Mouse (Mus musculus) adrenal gland, postnatal 36 days (tissue): ENCODE data around the gene Dlgap4. TPM values are rescaled to one million over a fixed set of nuclear protein-coding genes. Genes with fewer than 3 reads are reported as not detected.

Experiments used
- DNase-seq, 2 experiments: peaks; one replicate each; pipeline ENCODE4 v3.0.0; 2021; ENCODE audit warnings: mixed read lengths in 1 of 2
- total RNA-seq, 2 experiments: library from RNA; stranded (reverse); gene quantifications; 2 replicates each; pipeline ENCODE4 v1.2.3; 2021

The Dlgap4 gene
- total RNA-seq, 2 experiments from 2014 or later: 45.4 to 47.3 TPM

- no peak for DNase-seq
Observed at GRCm38 (mm10) chr2:156741998-156742397, 128.5 kb downstream of the Dlgap4 start.

DNA sequence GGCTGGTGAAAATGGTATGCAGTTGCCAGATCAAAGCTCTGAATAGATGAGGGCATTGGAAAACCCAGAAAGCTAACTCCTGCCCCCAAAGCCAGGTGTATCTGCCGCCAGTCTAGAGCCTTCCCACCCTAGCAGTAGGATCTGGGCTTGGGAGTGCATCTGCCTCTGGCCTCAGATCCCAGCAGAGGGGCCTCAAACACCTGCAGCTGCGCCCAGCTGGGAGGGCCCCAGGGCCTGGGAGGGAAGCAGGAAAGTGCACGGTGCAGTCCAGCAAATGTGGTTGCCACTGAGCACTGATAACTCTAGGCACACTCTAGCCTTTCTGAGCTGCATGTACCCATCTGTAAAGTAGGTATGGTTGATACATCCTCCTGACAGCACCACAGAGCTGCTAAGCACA lies 129.7 kb downstream of the Dlgap4 start:
- no peak for DNase-seq

- DNase-seq: no peak
Observed at GRCm38 (mm10) chr2:156744414-156744813, 130.9 kb downstream of the Dlgap4 start.

GRCm38 (mm10) chr2:156747315-156747714 lies 133.8 kb downstream of the Dlgap4 start:
- peak in 1 of 2 experiments; percentile 53 for DNase-seq

DNA sequence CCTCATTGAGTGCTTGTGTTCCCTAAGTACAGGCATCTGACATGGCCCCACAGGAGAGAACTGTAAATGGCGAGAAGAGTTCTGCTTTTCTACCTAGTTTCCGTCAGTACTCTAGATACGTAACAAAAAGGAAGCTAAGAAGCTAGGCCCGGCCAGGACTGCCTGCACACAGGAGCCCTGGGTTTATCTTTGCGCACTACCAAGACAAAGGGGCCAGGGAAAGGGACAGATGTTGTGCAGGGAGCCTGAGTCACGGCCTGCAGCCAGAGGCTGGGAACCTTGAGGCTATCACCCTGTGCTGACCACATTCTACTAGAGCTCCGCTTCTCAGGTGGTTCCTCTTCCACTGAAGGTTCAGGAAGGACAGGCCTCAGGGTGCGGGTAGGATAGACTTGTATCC lies 136.2 kb downstream of the Dlgap4 start:
- no peak for DNase-seq

DNA sequence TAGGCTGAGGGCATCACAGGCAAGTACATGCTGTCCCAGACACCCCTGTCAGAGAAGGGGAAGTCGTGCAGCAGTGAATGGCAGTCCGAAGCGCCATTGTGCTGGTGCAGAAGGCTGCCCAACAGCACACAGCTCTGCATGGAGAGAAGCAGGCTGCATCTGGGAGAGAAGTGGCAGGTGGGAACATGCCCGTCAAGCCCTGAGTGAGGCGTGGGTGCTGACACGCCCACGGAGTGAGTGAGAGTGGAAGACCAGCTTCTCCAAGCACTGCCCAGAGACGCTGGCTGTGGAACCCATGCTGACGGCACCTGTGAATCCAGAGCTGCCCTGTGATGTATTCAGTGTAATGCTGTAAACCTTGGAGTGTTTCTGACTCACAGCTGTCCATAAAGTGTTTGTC lies 143.4 kb downstream of the Dlgap4 start:
- DNase-seq: no peak

DNA sequence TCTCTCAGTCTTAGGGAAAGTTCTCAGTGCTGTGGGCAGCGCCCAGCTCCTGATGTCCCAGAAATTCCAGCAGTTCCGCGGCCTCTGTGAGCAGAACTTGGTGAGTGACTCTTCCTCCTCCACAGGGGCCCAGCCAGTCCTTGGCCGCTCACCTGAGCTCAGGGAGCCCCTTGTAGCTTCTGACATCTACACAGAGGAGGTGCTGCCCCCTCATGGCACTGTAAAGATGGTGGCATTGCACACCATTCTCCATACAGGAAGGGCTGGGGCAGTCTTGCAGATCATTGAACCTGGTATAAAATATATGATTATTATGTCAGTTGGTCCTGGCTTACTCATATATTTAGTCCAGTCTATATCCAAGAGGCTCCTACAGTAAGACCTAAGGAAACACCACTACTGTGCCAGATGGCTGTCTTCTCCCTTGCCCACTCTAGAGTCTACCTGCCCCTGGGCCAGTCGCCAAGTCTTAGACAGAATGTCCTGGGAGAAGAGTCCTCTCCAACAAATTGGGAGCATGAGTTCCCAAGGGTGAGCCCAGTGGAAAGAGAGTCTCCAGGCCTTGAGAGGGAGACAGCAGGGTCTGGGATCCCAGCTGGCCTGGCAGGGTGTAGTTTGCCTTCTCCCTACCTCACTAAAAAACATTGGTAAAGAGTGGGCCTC lies 147.5 kb downstream of the Dlgap4 start:
- no peak for DNase-seq

DNA sequence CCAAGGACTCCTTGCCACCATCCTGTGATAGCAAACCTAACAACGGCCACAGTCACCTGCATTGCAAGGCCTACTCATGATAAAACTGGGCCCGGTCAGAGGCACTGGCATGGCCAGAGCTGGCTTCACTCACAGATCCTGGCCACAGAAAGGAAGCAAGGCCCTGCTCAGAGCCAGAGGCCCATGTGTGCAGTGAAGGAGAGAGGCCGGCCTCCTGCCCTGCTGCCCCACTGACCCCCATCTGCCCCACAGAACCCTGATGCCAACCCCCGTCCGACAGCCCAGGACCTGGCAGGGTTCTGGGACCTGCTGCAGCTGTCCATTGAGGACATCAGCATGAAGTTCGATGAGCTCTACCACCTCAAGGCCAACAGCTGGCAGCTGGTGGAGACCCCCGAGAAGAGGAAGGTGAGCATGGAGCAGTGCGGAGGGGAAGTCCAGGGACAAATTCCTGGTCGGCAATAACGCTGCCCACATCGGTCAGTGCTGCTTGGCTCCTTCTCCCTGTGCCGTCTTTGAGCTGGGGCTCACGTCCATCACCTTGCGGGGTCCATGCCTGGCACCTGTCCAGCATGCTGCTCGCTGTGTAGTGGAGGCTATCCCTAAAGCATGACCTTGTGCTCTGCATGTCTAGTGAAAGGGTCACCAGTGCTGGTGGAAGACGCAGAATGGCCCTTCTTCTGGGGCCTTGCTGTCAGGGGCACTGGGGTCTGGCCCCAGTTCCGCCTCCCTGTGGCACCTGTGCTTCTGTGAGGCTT lies 148.2 kb downstream of the Dlgap4 start:
- DNase-seq: no peak

- peak; percentile 49 to 55 for DNase-seq
Observed at GRCm38 (mm10) chr2:156762499-156762898, 149.0 kb downstream of the Dlgap4 start.

GRCm38 (mm10) chr2:156763101-156763500 lies 149.6 kb downstream of the Dlgap4 start:
- peak; percentile 84 to 85 for DNase-seq

GRCm38 (mm10) chr2:156764022-156764421 lies 150.5 kb downstream of the Dlgap4 start:
- no peak for DNase-seq

DNA sequence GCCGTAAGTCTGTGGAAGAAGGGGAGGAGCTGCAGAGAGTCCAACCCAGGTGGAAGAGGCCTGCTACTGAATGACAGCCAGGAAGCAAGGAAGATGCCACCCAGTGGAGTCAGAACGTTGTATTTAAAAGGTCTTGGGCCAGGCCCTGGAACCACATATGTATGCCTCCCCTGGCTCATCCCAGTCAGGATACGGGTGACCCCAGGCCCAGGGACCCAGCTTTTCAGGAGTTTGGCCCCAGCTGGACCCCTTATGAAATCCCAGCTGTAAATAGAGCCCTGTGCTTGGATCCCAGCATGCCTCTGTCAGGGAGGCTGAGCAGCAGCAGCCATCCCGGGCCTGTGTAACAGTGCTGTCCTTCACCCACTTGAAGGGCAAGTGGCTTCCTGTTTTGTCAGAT lies 151.2 kb downstream of the Dlgap4 start:
- no peak for DNase-seq

DNA sequence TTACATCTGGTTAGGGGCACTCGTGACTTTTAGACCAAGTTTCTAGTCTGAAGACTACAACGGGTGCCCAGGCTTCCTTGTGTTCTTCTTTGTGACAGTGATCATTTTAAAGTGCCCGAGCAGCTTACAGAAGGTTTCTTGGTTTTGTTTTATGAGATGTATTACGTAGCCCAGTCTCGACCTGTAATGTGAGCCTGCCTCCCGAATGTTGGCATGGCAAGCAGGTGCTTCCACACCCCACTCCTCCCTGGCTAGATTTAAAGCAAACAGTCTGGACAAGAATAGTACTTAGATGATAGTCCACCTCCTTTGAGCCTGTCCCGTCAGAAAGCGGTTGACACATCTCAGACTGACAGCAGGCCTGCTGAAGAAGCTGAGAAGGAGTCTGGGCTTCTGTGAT lies 152.1 kb downstream of the Dlgap4 start:
- no peak for DNase-seq

- no peak for DNase-seq
Observed at GRCm38 (mm10) chr2:156766227-156767019, 152.9 kb downstream of the Dlgap4 start.

DNA sequence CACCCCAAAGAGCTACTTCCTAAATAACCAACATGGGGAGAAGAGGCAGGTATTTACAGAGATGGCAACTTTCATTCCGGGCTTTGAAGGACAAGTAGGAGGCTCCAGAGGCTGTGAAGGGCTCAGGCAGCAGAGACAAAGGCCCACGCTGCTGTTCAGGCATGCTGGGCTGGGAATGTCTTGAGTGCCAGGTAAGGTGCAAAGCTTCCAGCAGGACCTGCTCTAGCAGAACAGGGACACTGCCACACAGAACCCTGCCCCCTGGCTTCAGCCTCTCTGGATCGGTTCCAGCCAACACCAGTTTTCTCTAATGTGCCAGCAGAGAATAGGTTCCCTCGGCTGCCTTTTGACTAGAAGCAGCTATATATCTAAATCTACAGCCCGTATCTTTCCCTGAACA lies 153.6 kb downstream of the Dlgap4 start:
- DNase-seq: no peak

DNA sequence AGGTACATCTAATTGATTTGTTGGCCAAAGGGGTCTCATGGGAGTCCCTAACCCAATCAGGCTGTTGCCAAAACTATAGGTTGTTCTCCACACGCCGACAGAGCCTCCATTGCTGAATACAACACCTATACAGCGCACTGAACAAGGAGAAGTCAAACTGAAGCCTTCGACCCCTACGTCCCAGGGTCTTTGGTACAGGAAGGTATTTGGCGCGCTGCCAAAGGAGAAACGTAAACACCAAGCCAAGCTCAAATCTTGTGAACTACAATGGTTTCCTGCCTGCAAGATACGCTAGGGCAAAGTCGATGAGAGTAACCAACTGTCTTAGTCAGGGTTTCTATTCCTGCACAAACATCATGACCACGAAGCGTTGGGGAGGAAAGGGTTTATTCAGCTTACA lies 155.8 kb downstream of the Dlgap4 start:
- DNase-seq: no peak

GRCm38 (mm10) chr2:156773470-156773869 lies 160.0 kb downstream of the Dlgap4 start:
- no peak for DNase-seq

- no peak for DNase-seq
Observed at GRCm38 (mm10) chr2:156774035-156774737, 160.7 kb downstream of the Dlgap4 start.

GRCm38 (mm10) chr2:156774738-156775454 lies 161.4 kb downstream of the Dlgap4 start, which contains the start of gene Myl9:
Gene Myl9, plus strand, starts transcription at chr2:156775420.
- DNase-seq: peak; percentile 45 to 57

GRCm38 (mm10) chr2:156775455-156776435 lies 162.2 kb downstream of the Dlgap4 start:
- no peak for DNase-seq
